Mouse (Mus musculus): ENCODE measurements around the gene Stk4.

- TF ChIP-seq GATA1 (IDR thresholded peaks at IDR 0.05; ENCODE audit: borderline replicate concordance, low read length) (no peak), FLI1 (IDR thresholded peaks at IDR 0.05; ENCODE audit: low read length) (no peak)
These were observed 71.9 kb downstream of the Stk4 start for GRCm38 (mm10) chr2:164142021-164142420.

Data from megakaryocyte, embryonic 14.5 days (primary cell).